Comparison of ENCODE assay signal across 25 mouse cellular contexts in the genomic region with DNA sequence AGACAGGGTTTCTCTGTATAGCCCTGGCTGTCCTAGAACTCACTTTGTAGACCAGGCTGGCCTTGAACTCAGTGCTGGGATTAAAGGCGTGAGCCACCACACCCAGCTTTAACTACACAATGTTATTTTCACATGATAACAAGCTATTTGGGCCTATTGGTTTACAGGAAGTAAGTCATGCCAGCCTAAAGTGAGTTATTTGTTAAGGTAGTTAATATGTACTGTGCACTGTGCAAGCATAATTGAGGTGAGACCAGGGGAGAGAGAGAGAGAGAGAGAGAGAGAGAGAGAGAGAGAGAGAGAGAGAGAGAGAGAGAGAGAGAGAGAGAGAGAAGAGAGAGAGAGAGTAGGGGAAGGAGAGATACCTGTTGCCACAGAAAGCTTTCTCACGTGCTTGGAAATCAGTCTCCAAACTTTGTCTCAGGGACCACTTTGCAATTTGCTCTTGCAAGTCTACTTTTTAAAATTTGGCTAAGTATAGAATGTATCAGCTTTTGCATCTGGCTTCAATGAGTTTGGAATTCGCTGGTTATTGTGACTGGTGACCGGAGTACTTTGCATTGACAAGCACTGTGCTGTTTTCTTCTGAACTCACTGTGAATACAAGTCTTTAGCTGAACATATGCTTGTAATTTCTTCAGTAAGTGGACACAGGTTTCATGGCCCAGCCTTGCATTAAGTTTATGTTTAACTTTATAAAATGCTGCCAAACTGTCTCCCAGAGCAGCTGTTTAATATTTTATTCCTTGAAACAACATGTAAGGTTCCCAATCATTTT. TPM values are rescaled to one million over a fixed set of nuclear protein-coding genes. Genes with fewer than 3 reads are reported as not detected.
DNase-seq lines count a peak whose midpoint lies in the region; ATAC-seq lines count a peak whose summit lies in the region.
"Had no signal": no experiment of that assay in that cellular context is flagged by ENCODE, and none has a peak within 500 bp of the region (broad histone marks: within the 10 kb centered on the region; RNA-seq: fewer than 3 reads in every experiment).

No protein-coding gene starts in this region.

- no peak overlapping the region for H3K9ac ChIP-seq in embryonic facial prominence, embryonic 14.5 days (ENCODE audit: low read depth, low read length)
- no peak overlapping the region for H3K9ac ChIP-seq in limb, embryonic 12.5 days (replicated peaks)
- H3K9ac ChIP-seq: neural tube, embryonic 13.5 days had no signal

- no peaks in the 10 kb centered on the region for H3K27me3 ChIP-seq in embryonic facial prominence, embryonic 14.5 days (replicated peaks; ENCODE audit: control insufficient read depth, insufficient read depth, low read length)
- H3K27me3 ChIP-seq in limb, embryonic 12.5 days: no peaks in the 10 kb centered on the region
- H3K27me3 ChIP-seq: neural tube, embryonic 13.5 days; Patski had no signal

- WGBS in embryonic facial prominence, embryonic 14.5 days: 28% methylated on average over 4 of the region's 4 CpGs
- 30% methylated on average over 4 of the region's 4 CpGs for WGBS in limb, embryonic 12.5 days

- peaks cover 3% of the 10 kb centered on the region; the same call in 1 of the 2 replicates for H3K4me1 ChIP-seq in embryonic facial prominence, embryonic 14.5 days (ENCODE audit: control insufficient read depth, insufficient read depth, low read length)
- no peaks in the 10 kb centered on the region for H3K4me1 ChIP-seq in limb, embryonic 12.5 days (replicated peaks)
- H3K4me1 ChIP-seq: neural tube, embryonic 13.5 days had no signal

- DNase-seq in NIH3T3 (ENCODE audit: low read depth) (peak; percentile 54), MN1 (ENCODE audit: low spot score) (no peak)
- peak; percentile 49 for DNase-seq in embryo, embryonic 10.5 days (ENCODE audit: low spot score)
- DNase-seq in embryonic facial prominence, embryonic 14.5 days (ENCODE audit: low spot score): peak; percentile 94
- no peak for DNase-seq in right cerebral cortex, postnatal 4 days
- no peak for DNase-seq in thymus, adult 18-20 months
- DNase-seq: adrenal gland, postnatal 25 days; cerebellum, adult 11 months; cerebellum, postnatal 25 days; gastrocnemius, postnatal 36 days; kidney, postnatal 10 days; layer of hippocampus, postnatal 36 days; lung, adult 18-20 months; lung, postnatal 14 days; midbrain, embryonic 14.5 days; thymus, adult 2 months had no signal

- no peaks in the 10 kb centered on the region for H3K9me3 ChIP-seq in embryonic facial prominence, embryonic 14.5 days (ENCODE audit: control insufficient read depth, low read length)
- no peaks in the 10 kb centered on the region for H3K9me3 ChIP-seq in limb, embryonic 12.5 days
- H3K9me3 ChIP-seq: neural tube, embryonic 13.5 days had no signal

- peak; percentile 91 for ATAC-seq in embryonic facial prominence, embryonic 14.5 days (ENCODE audit: low read depth)
- peak; percentile 91; the same call in 1 of the 2 replicates for ATAC-seq in limb, embryonic 12.5 days (ENCODE audit: insufficient number of reproducible peaks, insufficient read depth, low FRiP score, low TSS enrichment, low read depth)
- ATAC-seq: forebrain, embryonic 14.5 days; Patski had no signal

- no peak overlapping the region for H3K4me2 ChIP-seq in embryonic facial prominence, embryonic 14.5 days (ENCODE audit: low read depth, low read length)
- no peak overlapping the region for H3K4me2 ChIP-seq in limb, embryonic 12.5 days
- H3K4me2 ChIP-seq: liver, embryonic 11.5 days; neural tube, embryonic 13.5 days had no signal

- H3K27ac ChIP-seq in embryonic facial prominence, embryonic 14.5 days (replicated peaks; ENCODE audit: low read depth, low read length): no peak overlapping the region; the same call in 1 of the 2 replicates
- 0 out of 2 replicates have a peak overlapping the region, but pooled peaks have one; percentile 31 for H3K27ac ChIP-seq in limb, embryonic 12.5 days
- H3K27ac ChIP-seq: layer of hippocampus, adult 2 months; neural tube, embryonic 13.5 days had no signal

- H3K36me3 ChIP-seq in embryonic facial prominence, embryonic 14.5 days (ENCODE audit: control insufficient read depth, insufficient read depth, low read length): no peaks in the 10 kb centered on the region
- no peaks in the 10 kb centered on the region for H3K36me3 ChIP-seq in limb, embryonic 12.5 days
- H3K36me3 ChIP-seq: neural tube, embryonic 13.5 days had no signal

- no peak overlapping the region for H3K4me3 ChIP-seq in embryonic facial prominence, embryonic 14.5 days (ENCODE audit: low read depth, low read length)
- no peak overlapping the region for H3K4me3 ChIP-seq in limb, embryonic 12.5 days (replicated peaks)
- H3K4me3 ChIP-seq: layer of hippocampus, adult 2 months; neural tube, embryonic 13.5 days had no signal

RNA-seq across cellular contexts. Expression of a gene that starts 33.6 kb away (rescaled TPM):
- 0.28 TPM in 1 of 2 replicates, not detected in the other for polyA plus RNA-seq in embryonic facial prominence, embryonic 14.5 days (2014; fragmentation: Nextera tagmentation; extraction: Ambion mirVana)
- not detected in 2 replicates for polyA plus RNA-seq in limb, embryonic 12.5 days (2016; fragmentation: Nextera tagmentation; extraction: Ambion mirVana)
- polyA plus RNA-seq: forebrain, embryonic 14.5 days; heart, embryonic 16.5 days; liver, embryonic 11.5 days; midbrain, embryonic 14.5 days; neural tube, embryonic 13.5 days; Patski; spleen, adult 2 months; stomach, embryonic 14.5 days; thymus, adult 2 months had no signal

Comparison
In these comparisons a context has a peak if more than half of its experiments do, and no peak if none do; other contexts are left out.
1. DNase-seq: peak in NIH3T3 (single experiment), embryo, embryonic 10.5 days (single experiment) and embryonic facial prominence, embryonic 14.5 days (single experiment); none in MN1 (single experiment), right cerebral cortex, postnatal 4 days (single experiment) and thymus, adult 18-20 months (0 of 2).